Mouse (Mus musculus) spleen, adult 18-20 months (tissue): ENCODE results near the gene Klk4.

Experiments used
- DNase-seq, 2 experiments: peaks; one replicate each; pipeline ENCODE4 v3.0.0; 2022; ENCODE audit warnings: mixed read lengths in 2 of 2

Klk4 gene

DNA sequence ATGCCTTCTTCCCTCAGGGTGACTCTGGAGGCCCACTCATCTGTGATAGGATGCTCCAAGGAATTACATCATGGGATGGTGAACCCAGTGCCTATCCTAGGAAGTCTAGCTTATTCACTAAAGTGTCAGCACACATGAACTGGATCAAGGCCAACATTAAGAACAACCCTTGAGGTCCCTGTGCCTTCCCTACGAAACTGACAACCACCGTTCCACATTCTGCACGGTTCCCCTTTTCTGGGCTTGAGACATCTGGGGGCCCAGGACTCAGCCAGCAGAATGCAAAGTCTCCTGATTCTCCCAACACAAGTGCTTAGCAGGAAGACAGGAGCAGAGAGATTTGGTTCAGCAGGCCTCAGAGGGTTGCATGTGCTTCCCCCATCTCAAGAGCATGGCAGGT, 39.6 kb downstream of the Klk4 start:
- DNase-seq, result no peak

DNA sequence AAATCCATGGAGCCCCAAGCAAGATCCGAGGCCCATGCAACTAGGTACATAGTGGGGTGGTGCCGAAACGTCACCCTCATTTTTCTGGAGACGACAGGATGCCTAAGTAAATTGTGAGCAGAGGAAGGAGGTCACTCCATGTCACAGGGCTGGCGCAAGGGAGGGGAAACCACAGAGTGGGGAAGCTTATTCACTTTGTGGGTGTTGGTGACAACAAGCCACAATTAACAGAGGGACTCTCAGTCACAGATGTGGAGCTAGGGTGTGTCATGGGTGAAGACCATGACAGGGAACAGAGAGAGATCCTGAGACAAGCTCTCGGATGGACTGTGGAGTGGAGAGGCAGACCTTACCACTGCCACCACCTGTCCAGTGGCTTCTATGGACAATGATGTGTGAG, 40.1 kb downstream of the Klk4 start:
- DNase-seq, result no peak

- DNase-seq, result no peak
Observed at GRCm38 (mm10) chr7:43921941-43922340, 41.0 kb downstream of the Klk4 start.

GRCm38 (mm10) chr7:43925985-43926384, 45.0 kb downstream of the Klk4 start:
- DNase-seq, result no peak

DNA sequence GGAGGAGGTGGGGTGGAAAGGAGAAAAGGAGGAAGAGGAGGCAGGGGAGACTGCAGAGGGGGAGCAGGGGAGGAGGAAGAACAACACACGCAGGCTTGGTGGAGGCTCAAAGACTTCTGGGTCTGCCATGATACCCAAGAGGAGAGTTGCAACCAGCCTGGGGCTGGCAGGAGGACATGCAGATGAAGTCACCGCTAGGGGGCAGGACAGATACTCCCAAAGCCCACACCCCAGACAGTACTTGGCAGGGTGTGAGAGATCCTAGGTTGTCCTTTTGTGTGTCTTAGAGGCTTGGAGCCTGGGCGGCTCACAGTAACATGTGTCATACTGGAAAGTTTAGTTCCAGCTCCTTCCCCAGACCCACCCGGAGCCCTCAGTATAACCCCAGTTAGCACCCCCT, 47.6 kb downstream of the Klk4 start:
- peak in 1 of 2 experiments; percentile 21 for DNase-seq

GRCm38 (mm10) chr7:43932337-43932736, 51.4 kb downstream of the Klk4 start:
- DNase-seq, result no peak

GRCm38 (mm10) chr7:43933440-43933839, 52.5 kb downstream of the Klk4 start, which contains the start of gene Klk15:
Gene Klk15, plus strand, starts transcription at chr7:43933740.
- no peak for DNase-seq

- DNase-seq, result no peak
Observed at GRCm38 (mm10) chr7:43934747-43935146, 53.8 kb downstream of the Klk4 start.
